Mouse (Mus musculus): ENCODE measurements around the gene Fam124a. TPM values are rescaled to one million over a fixed set of nuclear protein-coding genes. Genes with fewer than 3 reads are reported as not detected.
A peak's percentile ranks its signal among the peaks of the same experiment; 100 is the strongest.

Gene Fam124a
- 3.4 TPM in 2 replicates for polyA plus RNA-seq (2015; fragmentation: Nextera tagmentation; extraction: Ambion mirVana)

DNA sequence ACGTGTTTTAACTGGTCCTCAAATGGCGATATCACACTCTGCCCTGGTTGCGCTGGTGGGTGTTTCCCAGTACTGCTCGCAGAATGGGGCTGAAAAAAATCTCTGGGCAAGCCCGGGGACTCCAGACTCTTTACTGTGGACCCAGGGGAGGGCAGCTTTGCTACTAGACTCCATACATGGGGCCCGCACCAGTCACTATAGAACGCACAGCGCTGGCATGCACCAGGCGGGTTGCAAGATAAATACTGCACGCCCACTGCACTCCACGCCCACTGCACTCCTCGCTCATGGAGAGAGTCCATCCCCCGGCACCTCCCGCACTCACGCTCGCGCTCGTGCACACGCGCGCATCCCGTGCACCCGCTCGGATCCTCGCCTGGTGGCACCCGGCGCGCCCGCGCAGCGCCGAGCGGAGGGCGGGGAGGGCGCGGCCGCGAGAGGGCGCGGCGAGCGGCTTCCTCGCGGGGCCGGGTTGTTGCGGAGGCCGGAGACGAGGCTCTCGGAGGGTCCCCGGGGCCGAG, at the start of gene Fam124a:
Gene Fam124a (plus strand): TSS at position 429 of the 521 bp plus-strand sequence.
- no peaks in the 10 kb centered on the region for H3K36me3 ChIP-seq
- DNase-seq = peak; percentile 6
- H3K27me3 ChIP-seq = peaks cover 36% of the 10 kb centered on the region
- peak within 1 kb of the TSS; percentile 63 for H3K27ac ChIP-seq
- peak within 1 kb of the TSS; percentile 70 for H3K9ac ChIP-seq
- peaks cover 22% of the 10 kb centered on the region for H3K4me1 ChIP-seq (replicated peaks)
- peak; percentile 89 for ATAC-seq (ENCODE audit: low read depth)
- H3K4me3 ChIP-seq (replicated peaks) = peak within 1 kb of the TSS; percentile 65
- WGBS (ENCODE audit: insufficient replicate concordance) = under 1% methylated on average over 51 of the region's 51 CpGs
- peak within 1 kb of the TSS; percentile 82 for H3K4me2 ChIP-seq
- no peaks in the 10 kb centered on the region for H3K9me3 ChIP-seq (replicated peaks)

DNA sequence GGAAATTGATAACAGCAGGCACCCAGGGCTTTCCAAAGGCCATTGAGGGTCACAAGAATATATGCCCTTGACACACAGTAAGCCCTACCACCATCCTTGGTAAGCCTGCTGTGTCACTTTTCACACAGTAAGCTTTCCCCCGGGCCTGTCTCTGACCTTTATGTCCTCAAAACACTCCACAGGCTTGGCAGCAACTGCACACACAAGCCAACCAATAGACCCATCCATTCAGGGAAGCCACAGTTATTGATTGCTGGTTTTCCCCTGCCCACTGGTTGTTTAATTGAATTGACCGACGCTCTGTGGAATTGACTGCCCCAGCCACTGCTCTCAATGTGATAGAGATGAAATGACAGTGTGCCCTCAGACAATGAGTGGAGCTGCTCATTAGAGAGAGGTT, 49.3 kb upstream of the Fam124a start:
- no peaks in the 10 kb centered on the region for H3K9me3 ChIP-seq (replicated peaks)
- H3K4me3 ChIP-seq (replicated peaks) = no peak overlapping the region
- H3K4me2 ChIP-seq = no peak overlapping the region
- DNase-seq (no peak), ATAC-seq (ENCODE audit: low read depth) (no peak)
- H3K4me1 ChIP-seq (replicated peaks) = no peaks in the 10 kb centered on the region
- H3K27me3 ChIP-seq = no peaks in the 10 kb centered on the region
- no peak overlapping the region for H3K9ac ChIP-seq
- no peak overlapping the region for H3K27ac ChIP-seq
- 64% methylated on average over 3 of the region's 3 CpGs for WGBS (ENCODE audit: insufficient replicate concordance)
- H3K36me3 ChIP-seq = no peaks in the 10 kb centered on the region

DNA sequence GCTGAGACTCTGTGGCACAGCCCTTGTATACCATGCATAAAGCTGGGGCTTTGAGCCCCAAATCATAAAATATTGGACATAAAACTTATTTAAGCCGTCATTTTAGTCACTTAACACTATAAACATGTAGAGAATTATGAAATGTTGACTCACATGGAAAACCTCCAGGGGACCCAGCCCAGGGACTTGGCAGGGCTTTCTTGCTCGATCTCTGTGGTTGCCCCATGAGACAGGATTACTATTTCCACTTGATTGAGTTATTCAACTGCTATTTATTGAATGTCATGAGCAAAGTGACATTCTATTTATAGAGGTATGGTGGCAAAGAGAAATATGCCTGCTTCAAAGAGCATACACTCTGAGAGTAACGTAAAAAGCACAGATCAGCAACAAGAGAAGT, 46.2 kb upstream of the Fam124a start:
- WGBS (ENCODE audit: insufficient replicate concordance) = 62% methylated on average over 3 of the region's 3 CpGs

DNA sequence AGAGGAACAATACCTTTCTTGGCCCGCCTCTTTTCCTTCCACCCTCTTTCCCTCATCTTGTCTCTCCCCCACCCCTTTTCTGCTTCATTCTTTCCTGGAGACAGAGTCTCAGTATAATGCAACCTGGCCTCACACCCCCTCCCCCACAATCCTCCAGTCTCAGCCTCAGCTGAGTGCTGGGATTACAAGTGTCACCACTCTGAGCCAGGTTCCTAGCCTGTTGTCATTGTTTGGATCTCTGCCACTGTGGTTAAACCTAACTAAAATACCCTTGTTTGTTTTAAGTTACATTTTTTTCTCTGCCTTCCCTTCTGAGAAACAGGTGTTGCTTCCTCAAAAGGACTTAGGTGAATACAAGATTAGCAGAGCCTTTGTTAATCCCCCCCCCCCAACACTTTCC, 42.7 kb upstream of the Fam124a start:
- H3K4me1 ChIP-seq (replicated peaks) = no peaks in the 10 kb centered on the region
- H3K27ac ChIP-seq = no peak overlapping the region
- H3K9me3 ChIP-seq (replicated peaks) = no peaks in the 10 kb centered on the region
- 48% methylated on average over 1 of the region's 1 CpGs for WGBS (ENCODE audit: insufficient replicate concordance)
- H3K36me3 ChIP-seq = no peaks in the 10 kb centered on the region
- no peak overlapping the region for H3K9ac ChIP-seq
- no peak overlapping the region for H3K4me3 ChIP-seq (replicated peaks)
- ATAC-seq (ENCODE audit: low read depth) = no peak
- DNase-seq = no peak
- no peak overlapping the region for H3K4me2 ChIP-seq
- no peaks in the 10 kb centered on the region for H3K27me3 ChIP-seq

More for the DNA sequence above, 46.2 kb upstream of the Fam124a start:
- H3K27ac ChIP-seq = no peak overlapping the region
- DNase-seq = no peak
- no peaks in the 10 kb centered on the region for H3K9me3 ChIP-seq (replicated peaks)
- no peak overlapping the region for H3K4me3 ChIP-seq (replicated peaks)
- H3K9ac ChIP-seq = no peak overlapping the region
- H3K4me1 ChIP-seq (replicated peaks) = no peaks in the 10 kb centered on the region
- no peak for ATAC-seq (ENCODE audit: low read depth)
- no peak overlapping the region for H3K4me2 ChIP-seq
- no peaks in the 10 kb centered on the region for H3K27me3 ChIP-seq
- no peaks in the 10 kb centered on the region for H3K36me3 ChIP-seq

DNA sequence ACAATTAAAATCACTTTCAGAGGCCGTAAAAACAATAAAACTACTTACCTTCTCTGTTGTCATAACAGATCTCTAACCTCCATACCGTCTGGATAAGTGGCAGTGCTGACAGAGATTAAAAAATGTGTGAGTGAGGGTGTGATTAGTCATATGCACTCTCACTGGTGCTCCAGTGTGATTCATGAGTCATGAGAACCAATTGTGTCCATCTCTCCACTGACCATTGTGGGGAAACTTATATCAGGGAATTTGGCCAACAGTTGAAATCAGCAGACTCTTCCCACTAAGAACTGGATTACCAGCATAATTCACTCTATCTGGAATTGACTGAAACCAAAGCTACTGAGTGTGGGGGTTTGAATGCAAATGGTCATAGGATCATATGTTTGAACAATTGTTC, 24.6 kb upstream of the Fam124a start:
- Histone ChIP-seq H3K27me3 (no peaks in the 10 kb centered on the region), H3K4me2 (no peak overlapping the region), H3K9me3 (replicated peaks) (no peaks in the 10 kb centered on the region), H3K4me3 (replicated peaks) (no peak overlapping the region), H3K36me3 (no peaks in the 10 kb centered on the region), H3K27ac (no peak overlapping the region), H3K4me1 (replicated peaks) (no peaks in the 10 kb centered on the region), H3K9ac (no peak overlapping the region)
- ATAC-seq (ENCODE audit: low read depth) (no peak), DNase-seq (no peak)
- WGBS (ENCODE audit: insufficient replicate concordance) = 54% methylated on average over 2 of the region's 2 CpGs

DNA sequence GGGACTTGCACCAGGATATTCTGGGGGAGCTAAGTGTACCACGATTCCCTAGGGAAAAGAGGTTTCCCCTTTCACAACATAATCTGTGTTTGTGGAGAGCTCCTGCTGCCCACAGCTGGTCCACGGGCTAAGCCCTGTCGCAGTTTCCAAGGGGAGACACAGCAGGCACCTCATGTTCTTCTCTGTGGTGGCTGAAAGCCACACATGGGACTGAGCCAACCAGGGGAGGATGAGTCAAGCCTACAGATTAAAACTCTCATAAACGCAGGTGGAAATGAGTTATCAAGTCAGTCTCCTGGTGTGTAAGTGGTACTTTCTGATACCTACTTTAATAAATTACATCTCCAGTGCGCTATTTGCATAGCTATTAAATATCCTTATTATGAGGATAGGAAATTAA, 19.4 kb upstream of the Fam124a start:
- Histone ChIP-seq H3K27ac (no peak overlapping the region), H3K9ac (no peak overlapping the region)
- no peak for ATAC-seq (ENCODE audit: low read depth)

DNA sequence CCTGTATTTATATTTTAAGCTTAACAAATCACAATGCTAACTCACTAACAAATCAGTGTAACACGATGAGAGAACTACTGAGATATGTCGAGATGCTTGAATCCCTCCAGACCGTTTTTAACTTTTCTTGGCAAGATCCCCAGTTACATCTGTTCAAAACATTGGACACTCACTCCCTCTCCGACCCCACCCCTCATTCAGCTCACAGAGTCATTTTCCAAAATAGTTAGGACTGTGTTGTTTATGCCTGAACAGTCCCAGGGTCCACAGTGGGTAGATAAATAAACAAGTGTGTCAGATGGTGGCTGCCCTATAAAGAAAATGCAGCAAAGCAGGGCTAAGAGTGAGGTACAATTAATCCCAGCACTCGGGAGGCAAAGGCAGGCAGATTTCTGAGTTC, 18.5 kb upstream of the Fam124a start:
- Histone ChIP-seq H3K4me2 (no peak overlapping the region), H3K4me1 (replicated peaks) (no peaks in the 10 kb centered on the region), H3K27ac (no peak overlapping the region), H3K9me3 (replicated peaks) (no peaks in the 10 kb centered on the region), H3K4me3 (replicated peaks) (no peak overlapping the region), H3K9ac (no peak overlapping the region), H3K36me3 (no peaks in the 10 kb centered on the region), H3K27me3 (no peaks in the 10 kb centered on the region)
- DNase-seq (no peak), ATAC-seq (ENCODE audit: low read depth) (no peak)
- 59% methylated on average over 5 of the region's 5 CpGs for WGBS (ENCODE audit: insufficient replicate concordance)

More for the DNA sequence above, 19.4 kb upstream of the Fam124a start:
- H3K4me1 ChIP-seq (replicated peaks) = no peaks in the 10 kb centered on the region
- 58% methylated on average over 5 of the region's 5 CpGs for WGBS (ENCODE audit: insufficient replicate concordance)
- H3K4me2 ChIP-seq = no peak overlapping the region
- H3K9me3 ChIP-seq (replicated peaks) = no peaks in the 10 kb centered on the region
- no peaks in the 10 kb centered on the region for H3K36me3 ChIP-seq
- H3K4me3 ChIP-seq (replicated peaks) = no peak overlapping the region
- DNase-seq = no peak
- no peaks in the 10 kb centered on the region for H3K27me3 ChIP-seq

DNA sequence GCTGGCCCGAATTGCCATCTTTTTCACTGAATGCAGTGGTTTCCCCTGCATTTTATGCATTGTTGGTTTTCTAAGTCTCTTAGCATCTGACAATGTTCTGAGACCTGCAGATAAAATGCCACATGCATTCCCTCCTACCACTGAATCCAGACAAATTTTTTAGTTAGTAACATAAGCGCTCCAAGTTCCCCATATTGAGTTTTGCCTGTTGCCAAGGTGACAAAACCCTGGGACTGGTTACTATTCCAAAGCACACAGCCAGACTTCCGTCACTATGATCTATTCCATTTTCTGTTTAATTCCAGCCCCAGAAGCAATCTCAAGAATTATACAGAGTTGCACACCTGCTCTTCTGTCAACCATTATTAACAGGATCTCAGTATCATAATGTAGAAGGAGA, 15.7 kb upstream of the Fam124a start:
- no peaks in the 10 kb centered on the region for H3K27me3 ChIP-seq
- no peak overlapping the region for H3K27ac ChIP-seq
- no peaks in the 10 kb centered on the region for H3K36me3 ChIP-seq
- no peaks in the 10 kb centered on the region for H3K9me3 ChIP-seq (replicated peaks)
- no peak overlapping the region for H3K9ac ChIP-seq
- no peak overlapping the region for H3K4me2 ChIP-seq
- H3K4me1 ChIP-seq (replicated peaks) = no peaks in the 10 kb centered on the region
- DNase-seq (no peak), ATAC-seq (ENCODE audit: low read depth) (no peak)
- WGBS (ENCODE audit: insufficient replicate concordance) = 59% methylated on average over 3 of the region's 3 CpGs
- H3K4me3 ChIP-seq (replicated peaks) = no peak overlapping the region

DNA sequence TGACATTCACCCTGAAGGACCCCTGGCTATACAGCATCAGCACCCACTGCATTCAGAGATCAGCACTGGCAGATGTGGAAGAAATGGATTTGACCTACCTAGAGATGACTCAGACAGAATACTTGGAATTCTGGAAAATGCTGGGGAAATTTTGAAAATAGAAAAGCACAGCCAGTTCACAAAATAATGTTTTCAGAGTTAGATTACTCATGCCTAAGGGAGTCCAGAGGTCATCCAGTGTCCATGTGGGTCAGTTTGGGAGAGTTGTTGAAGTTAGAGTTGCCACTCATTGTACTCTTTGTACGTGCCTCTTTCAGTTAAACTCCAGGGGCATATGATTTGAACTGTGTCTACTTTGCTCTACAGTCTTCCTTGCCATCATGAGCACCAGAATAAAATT, 13.8 kb upstream of the Fam124a start:
- no peaks in the 10 kb centered on the region for H3K36me3 ChIP-seq
- no peak overlapping the region for H3K4me3 ChIP-seq (replicated peaks)
- no peaks in the 10 kb centered on the region for H3K4me1 ChIP-seq (replicated peaks)
- DNase-seq (no peak), ATAC-seq (ENCODE audit: low read depth) (no peak)
- H3K9me3 ChIP-seq (replicated peaks) = no peaks in the 10 kb centered on the region
- H3K27me3 ChIP-seq = no peaks in the 10 kb centered on the region
- no peak overlapping the region for H3K9ac ChIP-seq
- no peak overlapping the region for H3K27ac ChIP-seq
- H3K4me2 ChIP-seq = no peak overlapping the region
- 48% methylated on average over 1 of the region's 1 CpGs for WGBS (ENCODE audit: insufficient replicate concordance)

DNA sequence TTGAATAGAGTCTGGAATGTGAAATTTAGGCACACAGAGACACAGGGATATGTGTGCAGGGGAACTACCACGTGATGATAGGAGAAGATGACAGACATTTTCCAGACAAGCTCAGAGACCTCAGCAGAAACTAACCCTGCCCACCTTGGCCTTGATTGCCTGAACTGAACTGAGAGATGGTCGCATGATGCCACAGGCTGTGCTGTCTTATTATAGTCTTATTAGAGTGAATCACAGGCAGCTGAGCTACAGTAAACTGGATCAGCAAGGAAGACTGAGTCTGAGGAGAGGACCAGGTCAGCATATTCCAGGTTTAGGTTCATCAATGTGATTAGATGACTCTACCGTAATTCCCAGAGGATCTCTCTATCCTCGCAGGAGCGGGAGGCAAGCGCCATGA, 9.2 kb upstream of the Fam124a start:
- Histone ChIP-seq H3K27ac (no peak overlapping the region), H3K9me3 (replicated peaks) (no peaks in the 10 kb centered on the region), H3K9ac (no peak overlapping the region), H3K36me3 (no peaks in the 10 kb centered on the region), H3K27me3 (no peaks in the 10 kb centered on the region), H3K4me2 (no peak overlapping the region), H3K4me3 (replicated peaks) (no peak overlapping the region), H3K4me1 (replicated peaks) (no peaks in the 10 kb centered on the region)
- WGBS (ENCODE audit: insufficient replicate concordance) = 69% methylated on average over 6 of the region's 6 CpGs
- ATAC-seq (ENCODE audit: low read depth) (no peak), DNase-seq (no peak)

DNA sequence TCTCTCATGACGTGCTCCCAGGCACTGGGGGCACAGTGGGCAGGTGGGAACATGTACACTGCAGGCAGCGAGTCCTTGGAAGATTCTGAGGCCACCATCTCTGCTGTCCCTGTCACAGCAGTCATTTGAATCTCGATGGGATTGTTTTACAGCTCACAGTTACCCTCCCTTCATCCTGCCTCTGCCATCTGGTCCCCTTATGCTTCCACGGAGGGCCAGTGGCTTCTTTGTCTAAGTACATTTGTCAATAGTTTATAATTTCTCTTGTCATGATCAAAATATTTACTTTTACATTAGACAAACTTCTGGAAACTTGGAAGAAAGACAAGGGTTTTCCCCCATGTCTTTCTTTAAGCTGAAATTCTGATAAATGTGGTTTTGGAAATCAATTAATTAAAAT, 8.8 kb upstream of the Fam124a start:
- no peaks in the 10 kb centered on the region for H3K36me3 ChIP-seq
- no peaks in the 10 kb centered on the region for H3K9me3 ChIP-seq (replicated peaks)
- no peaks in the 10 kb centered on the region for H3K27me3 ChIP-seq
- no peak overlapping the region for H3K27ac ChIP-seq
- H3K4me3 ChIP-seq (replicated peaks) = no peak overlapping the region
- no peak for DNase-seq
- H3K4me2 ChIP-seq = no peak overlapping the region
- 34% methylated on average over 4 of the region's 4 CpGs for WGBS (ENCODE audit: insufficient replicate concordance)
- H3K4me1 ChIP-seq (replicated peaks) = no peaks in the 10 kb centered on the region
- no peak for ATAC-seq (ENCODE audit: low read depth)
- H3K9ac ChIP-seq = no peak overlapping the region

DNA sequence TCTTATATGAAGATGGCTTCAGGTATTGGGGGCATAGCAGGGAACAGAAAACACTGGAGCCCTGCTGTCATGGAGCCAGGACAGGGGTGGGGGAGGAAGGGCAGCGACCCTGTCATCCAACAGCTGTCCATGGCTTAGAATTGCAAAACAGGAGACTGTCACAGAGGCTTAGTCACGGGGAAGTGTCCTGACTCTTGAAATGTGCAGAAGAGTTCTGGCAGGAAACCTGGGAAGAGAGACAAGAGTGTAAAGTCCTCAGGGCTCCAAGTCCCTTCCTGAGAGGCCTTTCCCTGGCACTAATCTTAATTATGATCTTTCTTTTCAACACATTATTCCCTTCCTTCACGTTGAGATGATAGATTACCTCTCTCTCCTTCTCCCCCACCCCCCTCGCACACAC, 5.4 kb upstream of the Fam124a start:
- Histone ChIP-seq H3K9ac (no peak overlapping the region), H3K4me1 (replicated peaks) (peaks cover 7% of the 10 kb centered on the region), H3K27me3 (peaks cover 11% of the 10 kb centered on the region), H3K27ac (no peak overlapping the region), H3K9me3 (replicated peaks) (no peaks in the 10 kb centered on the region), H3K4me2 (no peak overlapping the region), H3K4me3 (replicated peaks) (no peak overlapping the region), H3K36me3 (no peaks in the 10 kb centered on the region)
- WGBS (ENCODE audit: insufficient replicate concordance) = 20% methylated on average over 4 of the region's 4 CpGs
- no peak for DNase-seq
- ATAC-seq (ENCODE audit: low read depth) = no peak
